Mouse (Mus musculus) cerebellum, postnatal 4 days (tissue): Measurements from ENCODE around the gene Prima1.

Experiments used
- DNase-seq, 2 experiments: peaks; one replicate each; pipeline ENCODE4 v3.0.0; 2022; ENCODE audit warnings: low spot score in 2 of 2, mixed read lengths in 1 of 2

The Prima1 gene

DNA sequence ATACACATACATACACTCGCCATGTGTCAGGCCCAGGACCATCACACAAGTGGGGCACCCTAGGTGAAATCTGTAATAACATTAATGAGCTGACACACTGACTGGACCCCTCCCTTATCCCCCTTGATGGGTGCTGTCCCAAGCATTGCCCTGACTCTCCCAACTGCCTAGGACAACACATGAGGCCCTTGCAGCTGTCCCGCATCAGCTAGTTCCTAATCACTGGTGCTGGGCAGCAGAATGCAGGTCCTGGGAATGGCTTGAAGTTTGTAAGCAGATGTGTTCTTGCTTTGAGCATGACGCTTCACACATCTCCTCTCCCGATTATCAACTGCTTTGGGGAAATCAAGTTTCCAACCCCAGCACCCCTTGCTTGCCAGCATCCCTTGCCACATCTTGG is 15.8 kb downstream of the Prima1 start:
- DNase-seq = no peak

GRCm38 (mm10) chr12:103223671-103224070 is 18.3 kb downstream of the Prima1 start:
- no peak for DNase-seq

GRCm38 (mm10) chr12:103215877-103216610 is 25.9 kb downstream of the Prima1 start:
- no peak for DNase-seq

- no peak for DNase-seq
Observed at GRCm38 (mm10) chr12:103214797-103215196, 27.2 kb downstream of the Prima1 start.

DNA sequence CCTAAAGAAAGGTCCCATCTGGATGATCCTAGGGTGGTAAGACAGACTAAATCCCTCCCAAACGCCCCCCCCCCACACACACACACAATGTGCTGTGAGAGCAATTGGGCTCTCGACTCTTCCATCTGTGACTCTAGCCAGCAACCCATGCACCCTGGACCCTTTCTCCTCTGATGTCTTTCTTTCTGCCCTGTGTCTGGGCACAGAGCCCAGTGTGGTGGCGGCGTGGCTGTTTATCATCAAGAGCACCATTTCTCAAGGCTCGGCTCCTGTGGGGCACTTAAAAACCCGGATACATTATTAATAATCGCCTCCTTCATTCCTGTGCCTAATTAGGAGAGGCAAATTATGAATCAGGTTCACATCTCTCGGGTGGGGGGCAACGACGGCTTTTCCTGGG is 27.7 kb downstream of the Prima1 start:
- DNase-seq = peak in 1 of 2 experiments; percentile 40

GRCm38 (mm10) chr12:103213591-103213990 is 28.4 kb downstream of the Prima1 start:
- no peak for DNase-seq

GRCm38 (mm10) chr12:103211078-103211477 is 30.9 kb downstream of the Prima1 start:
- no peak for DNase-seq

DNA sequence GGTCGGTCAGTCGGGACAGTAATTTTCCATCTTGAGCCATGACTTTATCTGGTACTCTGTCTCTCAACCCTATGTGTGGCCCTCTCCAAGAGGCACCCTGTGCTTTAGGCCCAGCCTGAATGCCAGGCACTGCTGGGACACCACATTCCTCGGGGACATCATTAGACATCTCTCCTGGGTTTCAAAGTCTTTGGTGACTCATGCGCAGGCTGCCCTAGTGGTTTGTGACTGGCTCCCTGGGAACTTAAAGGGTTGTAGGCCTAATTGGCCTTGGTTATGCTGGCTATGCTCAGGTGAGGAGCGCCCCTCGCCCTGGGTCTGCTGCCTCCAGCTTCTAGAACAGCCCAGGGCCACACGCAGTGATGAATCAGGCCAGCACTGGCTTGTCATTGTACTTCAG is 32.4 kb downstream of the Prima1 start:
- DNase-seq = no peak

DNA sequence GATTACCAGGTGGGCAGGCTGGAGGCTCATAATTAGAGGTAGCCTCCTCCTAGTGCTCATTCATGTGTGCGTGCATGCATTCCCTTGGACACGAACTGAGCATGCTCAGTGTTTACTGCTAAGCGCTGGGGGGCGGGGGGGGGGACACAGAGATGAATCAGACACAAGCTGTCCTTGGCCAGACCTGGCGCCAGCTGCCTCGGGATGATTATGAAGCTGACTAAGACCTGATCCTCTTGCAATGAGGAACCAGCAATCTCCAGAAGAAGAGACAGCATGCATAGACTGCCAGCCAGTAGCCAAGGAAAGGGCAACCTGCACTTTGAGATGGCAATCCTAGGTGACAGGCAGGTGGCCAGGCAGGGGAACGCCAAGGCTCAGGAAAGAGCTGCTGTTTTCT is 36.4 kb downstream of the Prima1 start:
- peak in 1 of 2 experiments; percentile 16 for DNase-seq

- peak; percentile 33 to 71 for DNase-seq
Observed at GRCm38 (mm10) chr12:103202592-103203544, 39.1 kb downstream of the Prima1 start.

GRCm38 (mm10) chr12:103192996-103193395 is 49.0 kb downstream of the Prima1 start:
- no peak for DNase-seq

GRCm38 (mm10) chr12:103189771-103190170 is 52.2 kb downstream of the Prima1 start:
- no peak for DNase-seq

- DNase-seq = no peak
Observed at GRCm38 (mm10) chr12:103188223-103188622, 53.7 kb downstream of the Prima1 start.

- DNase-seq = no peak
Observed at GRCm38 (mm10) chr12:103187020-103187419, 54.9 kb downstream of the Prima1 start.

- no peak for DNase-seq
Observed at GRCm38 (mm10) chr12:103183057-103183456, 58.9 kb downstream of the Prima1 start.

- no peak for DNase-seq
Observed at GRCm38 (mm10) chr12:103168892-103169291, 73.1 kb downstream of the Prima1 start.

DNA sequence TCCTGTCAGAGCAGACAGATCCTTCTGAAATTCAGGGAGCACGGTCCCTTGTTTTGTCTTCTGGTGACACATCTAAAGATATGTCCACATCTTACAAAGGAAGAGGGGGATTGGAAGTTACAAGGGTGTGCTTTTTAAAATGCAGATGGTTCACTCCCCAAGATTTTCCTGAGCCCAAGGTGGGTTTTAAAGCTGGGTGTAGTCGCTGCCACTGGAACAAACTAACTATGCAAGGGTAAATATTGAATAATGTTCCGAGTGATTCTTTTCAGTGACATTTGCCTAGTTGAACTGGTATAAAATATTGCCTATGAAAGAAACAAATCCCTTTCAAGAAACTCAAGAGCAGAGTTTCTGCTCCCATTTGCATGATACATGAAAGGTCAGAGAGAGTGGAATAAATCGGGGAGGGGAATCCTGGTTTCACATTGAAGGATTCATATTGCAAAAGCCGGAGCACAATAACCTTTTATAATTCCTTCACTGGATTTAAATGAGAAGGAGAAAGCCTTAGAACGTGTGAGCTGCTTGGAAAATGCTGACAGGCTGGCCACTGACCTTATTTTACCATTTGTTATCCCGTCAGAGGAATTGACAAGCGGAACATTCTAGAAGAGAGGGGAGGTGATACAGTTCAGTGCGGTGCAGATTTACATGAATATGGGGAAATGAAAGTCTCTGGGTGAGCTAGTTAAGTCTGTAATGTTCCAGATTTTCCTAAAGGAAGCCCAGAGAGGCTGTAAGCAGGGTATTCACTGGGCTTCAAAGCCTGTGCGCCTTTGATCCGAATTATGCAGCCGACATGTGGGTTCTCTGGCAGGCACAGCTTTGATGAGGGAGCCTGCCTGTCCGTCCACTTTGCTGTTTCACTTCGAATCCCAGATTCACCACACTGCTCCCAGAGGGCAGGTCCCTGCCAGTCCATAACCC is 77.6 kb downstream of the Prima1 start:
- no peak for DNase-seq

GRCm38 (mm10) chr12:103163596-103163995 is 78.4 kb downstream of the Prima1 start:
- no peak for DNase-seq

DNA sequence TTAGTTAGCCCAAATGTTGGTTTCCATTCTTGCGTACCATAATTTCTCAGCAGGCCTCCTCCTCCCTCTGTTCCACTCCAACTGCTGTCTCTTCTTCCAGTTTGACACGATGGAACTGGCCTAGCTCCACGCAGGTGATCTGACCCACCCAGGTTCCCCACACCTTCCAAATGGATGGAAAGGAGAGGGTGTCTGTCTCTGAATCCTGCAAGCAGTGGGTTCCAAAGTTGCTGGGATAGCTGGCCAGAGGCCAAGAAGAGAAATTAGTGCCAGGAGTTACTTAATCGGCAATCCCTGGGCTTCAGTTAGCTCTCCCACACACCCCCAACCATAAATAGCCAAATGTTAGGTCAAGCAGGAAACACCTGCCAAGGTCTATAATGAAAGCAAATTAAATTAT is 81.2 kb downstream of the Prima1 start:
- DNase-seq = no peak

GRCm38 (mm10) chr12:103159016-103159415 is 82.9 kb downstream of the Prima1 start:
- no peak for DNase-seq

DNA sequence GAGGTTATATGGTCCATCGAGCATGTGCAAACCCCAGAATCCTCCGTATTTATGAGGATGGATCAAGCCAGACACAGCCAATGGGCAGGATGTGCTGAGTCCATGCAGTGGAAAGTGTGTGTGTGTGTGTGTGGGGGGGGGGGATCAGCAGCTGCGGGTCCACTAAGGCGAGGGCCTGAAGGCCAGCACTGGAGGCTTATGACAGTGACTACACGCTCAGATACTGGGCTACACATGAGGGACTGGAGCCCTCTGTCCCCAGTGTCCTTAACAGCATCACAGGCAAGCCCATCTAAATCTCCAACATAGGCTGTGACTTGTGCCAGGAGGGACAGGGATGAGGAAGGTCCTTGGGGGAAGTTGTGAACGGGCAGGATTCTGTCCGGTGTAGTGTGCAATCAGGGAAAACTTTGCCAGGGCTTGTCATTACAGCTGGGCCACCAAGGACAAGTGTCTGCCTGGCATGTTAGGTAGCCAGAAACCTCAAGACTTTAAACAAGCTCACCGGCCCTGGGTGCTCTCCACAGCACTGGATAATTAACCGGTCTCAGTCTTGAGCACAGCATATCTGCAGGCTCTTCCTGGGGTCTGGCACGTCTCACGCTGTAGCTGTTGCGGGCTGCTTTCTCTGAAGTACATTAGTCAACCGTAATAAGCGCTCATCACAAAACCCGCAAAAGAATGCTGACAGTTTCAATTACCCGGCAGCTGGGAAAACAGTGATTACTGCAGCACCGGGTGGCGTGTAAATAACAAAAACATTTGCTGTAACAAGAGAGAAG is 84.6 kb downstream of the Prima1 start:
- no peak for DNase-seq
